Mouse (Mus musculus) erythroblast, adult 5-6 weeks (primary cell): ENCODE results near the gene Klhdc1. TPM values are rescaled to one million over a fixed set of nuclear protein-coding genes. Genes with fewer than 3 reads are reported as not detected.

Source experiments
- ATAC-seq: replicated peaks from 2 replicates; pipeline ENCODE4 v1.8.0; 2016; ENCODE audit warnings: moderate number of reproducible peaks, mild to moderate bottlenecking, moderate TSS enrichment, inconsistent platforms; ENCODE audit not compliant: poor library complexity, low FRiP score, severe bottlenecking
- total RNA-seq, 2 experiments: library from RNA; stranded (forward) in 1 of 2; stranded (reverse) in 1 of 2; fragments of 150-400 nt in 1 of 2; fragments of 200-764, 138-1000 nt in 1 of 2; gene quantifications; 2 replicates each; pipeline versions ENCODE4 v1.2.3 to v1.2.4; 2015 to 2017; ENCODE audit warnings: low replicate concordance in 2 of 2

The Klhdc1 gene
- total RNA-seq (2015; ENCODE audit: low replicate concordance) (0.84 TPM in 1 of 2 replicates, not detected in the other), total RNA-seq (2017; ENCODE audit: low replicate concordance) (0.60 and 1.3 TPM in 2 replicates)

- ATAC-seq = no peak
Observed at GRCm38 (mm10) chr12:69240876-69241275, at the start of gene Klhdc1. Klhdc1 (plus strand) TSS chr12:69241176.

- no peak for ATAC-seq
Observed at GRCm38 (mm10) chr12:69191396-69191795, 49.6 kb upstream of the Klhdc1 start.

- no peak for ATAC-seq
Observed at GRCm38 (mm10) chr12:69192637-69193036, 48.3 kb upstream of the Klhdc1 start.

GRCm38 (mm10) chr12:69196444-69197377 lies 44.3 kb upstream of the Klhdc1 start, which contains the start of gene Gm49383:
Gm49383 (minus strand) TSS chr12:69197104.
- ATAC-seq = peak; percentile 67

- peak; percentile 77 for ATAC-seq
Observed at GRCm38 (mm10) chr12:69197378-69198163, 43.4 kb upstream of the Klhdc1 start.

- ATAC-seq = peak; percentile 66
Observed at GRCm38 (mm10) chr12:69198164-69198535, 42.8 kb upstream of the Klhdc1 start, which contains the start of gene Dnaaf2. Dnaaf2 (minus strand) TSS chr12:69198429.

- no peak for ATAC-seq
Observed at GRCm38 (mm10) chr12:69198985-69199384, 42.0 kb upstream of the Klhdc1 start.

GRCm38 (mm10) chr12:69204052-69204833 lies 36.7 kb upstream of the Klhdc1 start, which contains the start of gene Gm49384:
Gm49384 (minus strand) TSS chr12:69204267.
- no peak for ATAC-seq

- ATAC-seq = no peak
Observed at GRCm38 (mm10) chr12:69207396-69207795, 33.6 kb upstream of the Klhdc1 start.

GRCm38 (mm10) chr12:69207926-69208325 lies 33.0 kb upstream of the Klhdc1 start:
- no peak for ATAC-seq

- no peak for ATAC-seq
Observed at GRCm38 (mm10) chr12:69208520-69208919, 32.5 kb upstream of the Klhdc1 start.

GRCm38 (mm10) chr12:69210056-69210979 lies 30.7 kb upstream of the Klhdc1 start:
- no peak for ATAC-seq

- ATAC-seq = no peak
Observed at GRCm38 (mm10) chr12:69211057-69211456, 29.9 kb upstream of the Klhdc1 start.

- no peak for ATAC-seq
Observed at GRCm38 (mm10) chr12:69213186-69213777, 27.7 kb upstream of the Klhdc1 start.

GRCm38 (mm10) chr12:69214393-69214792 lies 26.6 kb upstream of the Klhdc1 start:
- ATAC-seq = no peak

- ATAC-seq = no peak
Observed at GRCm38 (mm10) chr12:69215000-69215785, 25.8 kb upstream of the Klhdc1 start.

GRCm38 (mm10) chr12:69216587-69216986 lies 24.4 kb upstream of the Klhdc1 start:
- ATAC-seq = no peak
